Mouse (Mus musculus) stomach, postnatal 0 days (tissue): Measurements from ENCODE around the gene Gtf2i.

Source experiments
- CTCF ChIP-seq: IDR thresholded peaks from 2 replicates; pipeline ENCODE4 v1.5.1; 2016; ENCODE audit warnings: antibody characterized with exemption, low read depth, mild to moderate bottlenecking, moderate library complexity
- EP300 ChIP-seq: optimal IDR thresholded peaks from 2 replicates; pipeline ENCODE3; 2016; ENCODE audit warnings: antibody characterized with exemption

- TF ChIP-seq CTCF (no peak), EP300 (no peak)
Observed at GRCm38 (mm10) chr5:134249245-134249649, 65.3 kb downstream of the Gtf2i start.
